Mouse (Mus musculus): ENCODE results near the gene Morn4.

- TF ChIP-seq CTCF (conservative IDR thresholded peaks at IDR 0.05; ENCODE audit: insufficient read depth, insufficient read length, low read depth, low read length) (no peak), POLR2A (IDR thresholded peaks at IDR 0.05; ENCODE audit: low read depth, low read length) (no peak)
Observed at GRCm38 (mm10) chr19:42085690-42086089, 467 bp downstream of the Morn4 start.
